In genomic region chr13:38077113-38077512, GRCm38 (mm10) we compare ENCODE assay signal across 13 mouse cellular contexts. TPM values are rescaled to one million over a fixed set of nuclear protein-coding genes. Genes with fewer than 3 reads are reported as not detected.
DNase-seq lines count a peak whose midpoint lies in the region; ATAC-seq and TF ChIP-seq lines count a peak whose summit lies in the region.
"Had no signal": no experiment of that assay in that cellular context is flagged by ENCODE, and none has a peak within 500 bp of the region (broad histone marks: within the 10 kb centered on the region; RNA-seq: fewer than 3 reads in every experiment).

No protein-coding gene starts in this region.

- no peaks in the 10 kb centered on the region for H3K36me3 ChIP-seq in intestine, embryonic 15.5 days
- no peaks in the 10 kb centered on the region for H3K36me3 ChIP-seq in intestine, embryonic 16.5 days (ENCODE audit: control insufficient read depth, insufficient read depth, low read length)
- H3K36me3 ChIP-seq in MEL (ENCODE audit: control insufficient read depth in 1 of 2, insufficient read depth in 2 of 2, low read length in 2 of 2): peaks cover 0 to 6% of the 10 kb centered on the region in 2 experiments; a peak in 2 of 4 replicates
- no peaks in the 10 kb centered on the region for H3K36me3 ChIP-seq in splenic B cell, adult 2 months (ENCODE audit: control insufficient read depth, insufficient read depth, low read length, poor library complexity, severe bottlenecking)
- H3K36me3 ChIP-seq: heart, embryonic 15.5 days had no signal

- TF ChIP-seq EP300 in MEL (IDR thresholded peaks at IDR 0.05; ENCODE audit: low read depth in 1 of 2, low read length in 2 of 2): no peak

- no peak for TF ChIP-seq POLR2A in MEL (IDR thresholded peaks at IDR 0.05; ENCODE audit: control insufficient read depth in 1 of 2, insufficient read depth in 1 of 2, low read depth in 1 of 2, low read length in 2 of 2, poor library complexity in 1 of 2)

- no peak overlapping the region for H3K9ac ChIP-seq in intestine, embryonic 15.5 days
- H3K9ac ChIP-seq in intestine, embryonic 16.5 days (ENCODE audit: low read depth, low read length): no peak overlapping the region
- H3K9ac ChIP-seq in MEL (ENCODE audit: control insufficient read depth, low read depth, low read length, poor library complexity, severe bottlenecking): no peak overlapping the region
- H3K9ac ChIP-seq: heart, embryonic 15.5 days had no signal

- H3K27ac ChIP-seq in intestine, embryonic 15.5 days: no peak overlapping the region
- no peak overlapping the region for H3K27ac ChIP-seq in intestine, embryonic 16.5 days (ENCODE audit: low read length)
- H3K27ac ChIP-seq in MEL (ENCODE audit: control insufficient read depth, low read depth, low read length): no peak overlapping the region
- H3K27ac ChIP-seq: heart, embryonic 15.5 days had no signal

- 25% methylated on average over 11 of the region's 11 CpGs for WGBS in intestine, embryonic 15.5 days
- WGBS in intestine, embryonic 16.5 days: 25% methylated on average over 11 of the region's 11 CpGs

- DNase-seq in MEL (ENCODE audit: low read depth, low spot score): peak; percentile 59
- DNase-seq in splenic B cell, adult 2 months (ENCODE audit: low read depth, low spot score): peak; percentile 15
- DNase-seq in layer of hippocampus, postnatal 14 days (ENCODE audit: low spot score in 2 of 2): no peak
- DNase-seq in adrenal gland, postnatal 10 days: no peak
- DNase-seq: adrenal gland, postnatal 14 days; cerebellum, adult 11 months; kidney, adult 2 months had no signal

- H3K9me3 ChIP-seq in intestine, embryonic 15.5 days: no peaks in the 10 kb centered on the region
- H3K9me3 ChIP-seq in intestine, embryonic 16.5 days (ENCODE audit: control insufficient read depth, low read length): no peaks in the 10 kb centered on the region
- no peaks in the 10 kb centered on the region for H3K9me3 ChIP-seq in MEL (replicated peaks; ENCODE audit: insufficient read depth, low read length)
- H3K9me3 ChIP-seq: heart, embryonic 15.5 days had no signal

- no peaks in the 10 kb centered on the region for H3K27me3 ChIP-seq in intestine, embryonic 15.5 days (replicated peaks)
- H3K27me3 ChIP-seq in intestine, embryonic 16.5 days (replicated peaks; ENCODE audit: control insufficient read depth, insufficient read depth, low read length): no peaks in the 10 kb centered on the region
- peaks cover 0 to 2% of the 10 kb centered on the region in 2 experiments; a peak in 1 of 4 replicates for H3K27me3 ChIP-seq in MEL (ENCODE audit: control insufficient read depth in 1 of 2, insufficient read depth in 2 of 2, low read length in 2 of 2)
- no peaks in the 10 kb centered on the region; the same call in 1 of the 2 replicates for H3K27me3 ChIP-seq in splenic B cell, adult 2 months (ENCODE audit: control insufficient read depth, insufficient read depth, low read length, poor library complexity, severe bottlenecking)
- H3K27me3 ChIP-seq: heart, embryonic 15.5 days had no signal

- ATAC-seq in intestine, embryonic 15.5 days: no peak
- ATAC-seq in intestine, embryonic 16.5 days: no peak
- ATAC-seq in hematopoietic stem cell, adult 5-6 weeks (replicated peaks in 1 of 2; ENCODE audit: insufficient read depth in 1 of 2, low FRiP score in 2 of 2, low TSS enrichment in 1 of 2, low read depth in 1 of 2, poor library complexity in 2 of 2, severe bottlenecking in 2 of 2): peak; percentile 59 to 74; a peak in 3 of 4 replicates
- ATAC-seq in monocyte, adult 5-6 weeks (replicated peaks; ENCODE audit: insufficient number of reproducible peaks, low FRiP score, low TSS enrichment, poor library complexity, severe bottlenecking): no peak

- H3K4me2 ChIP-seq in intestine, embryonic 15.5 days (replicated peaks): 0 out of 2 replicates have a peak overlapping the region, but pooled peaks have one; percentile 9
- no peak overlapping the region for H3K4me2 ChIP-seq in intestine, embryonic 16.5 days (ENCODE audit: low read depth, low read length)
- H3K4me2 ChIP-seq: heart, embryonic 15.5 days had no signal

- H3K79me2 ChIP-seq in MEL (ENCODE audit: control insufficient read depth, insufficient read depth, low read length, poor library complexity): no peaks in the 10 kb centered on the region

- TF ChIP-seq CTCF in MEL (IDR thresholded peaks at IDR 0.05 in 2 of 3, conservative IDR thresholded peaks at IDR 0.05 in 1 of 3; ENCODE audit: control insufficient read depth in 1 of 3, insufficient read depth in 1 of 3, low read depth in 2 of 3, low read length in 3 of 3, poor library complexity in 1 of 3, severe bottlenecking in 1 of 3): no peak

- H3K4me1 ChIP-seq in intestine, embryonic 15.5 days (replicated peaks): peaks cover 15% of the 10 kb centered on the region
- peaks cover 23% of the 10 kb centered on the region for H3K4me1 ChIP-seq in intestine, embryonic 16.5 days (ENCODE audit: control insufficient read depth, insufficient read depth, low read length)
- H3K4me1 ChIP-seq in MEL (ENCODE audit: control insufficient read depth in 1 of 2, insufficient read depth in 2 of 2, low read length in 2 of 2): peaks cover 0 to 12% of the 10 kb centered on the region in 2 experiments; a peak in 2 of 4 replicates

- no peak overlapping the region for H3K4me3 ChIP-seq in intestine, embryonic 15.5 days (replicated peaks)
- H3K4me3 ChIP-seq in intestine, embryonic 16.5 days (ENCODE audit: low read length): no peak overlapping the region
- no peak overlapping the region for H3K4me3 ChIP-seq in MEL (ENCODE audit: control insufficient read depth in 1 of 2, insufficient read depth in 1 of 2, low read depth in 2 of 2, low read length in 2 of 2)
- H3K4me3 ChIP-seq: heart, embryonic 15.5 days; myocyte had no signal

- TF ChIP-seq RAD21 in MEL (IDR thresholded peaks at IDR 0.05; ENCODE audit: low read depth, low read length): no peak

TF ChIP-seq in MEL, 35 proteins besides CTCF, POLR2A, EP300 and RAD21:
- TF ChIP-seq MYC (IDR thresholded peaks at IDR 0.05; ENCODE audit: low read depth, low read length) (no peak), ZC3H11A (IDR thresholded peaks at IDR 0.05; ENCODE audit: low read depth, low read length) (no peak), CHD2 (IDR thresholded peaks at IDR 0.05; ENCODE audit: low read length) (no peak), NELFE (IDR thresholded peaks at IDR 0.05; ENCODE audit: low read depth, low read length) (no peak), MAFK (IDR thresholded peaks at IDR 0.05; ENCODE audit: borderline replicate concordance, low read depth, low read length) (no peak), TCF12 (IDR thresholded peaks at IDR 0.05; ENCODE audit: low read depth, low read length) (no peak), ZMIZ1 (IDR thresholded peaks at IDR 0.05; ENCODE audit: low read depth, low read length) (no peak), KAT2A (conservative IDR thresholded peaks at IDR 0.05; ENCODE audit: low read depth, low read length) (no peak), BHLHE40 (IDR thresholded peaks at IDR 0.05; ENCODE audit: borderline replicate concordance, low read depth, low read length) (no peak), JUND (IDR thresholded peaks at IDR 0.05; ENCODE audit: low read depth, low read length) (no peak), E2F4 (IDR thresholded peaks at IDR 0.05; ENCODE audit: borderline replicate concordance, low read depth, low read length) (no peak), ZNF384 (IDR thresholded peaks at IDR 0.05; ENCODE audit: low read depth, low read length) (no peak), ETS1 (IDR thresholded peaks at IDR 0.05; ENCODE audit: low read depth, low read length) (no peak), HCFC1 (IDR thresholded peaks at IDR 0.05; ENCODE audit: low read depth, low read length) (no peak), MAX (IDR thresholded peaks at IDR 0.05; ENCODE audit: low read length) (no peak), SIN3A (IDR thresholded peaks at IDR 0.05; ENCODE audit: low read length) (no peak), RCOR1 (IDR thresholded peaks at IDR 0.05; ENCODE audit: low read depth, low read length) (no peak), TBP (IDR thresholded peaks at IDR 0.05; ENCODE audit: low read depth, low read length) (no peak), MYB (IDR thresholded peaks at IDR 0.05; ENCODE audit: low read depth, low read length) (no peak)

RNA-seq across cellular contexts. Expression of gene Cage1, which starts 40.2 kb away (rescaled TPM):
- 0.62 and 0.89 TPM in 2 replicates for polyA plus RNA-seq in intestine, embryonic 15.5 days (2015; fragmentation: Nextera tagmentation; extraction: Ambion mirVana)
- 0.89 and 0.93 TPM in 2 replicates for polyA plus RNA-seq in intestine, embryonic 16.5 days (2015; fragmentation: Nextera tagmentation; extraction: Ambion mirVana)
- total RNA-seq in MEL (2012; rRNA removed): 1.0 and 1.1 TPM in 2 replicates
- polyA plus RNA-seq in MEL (2012; ENCODE audit: insufficient read depth in 1 of 2, insufficient read length in 2 of 2, low read depth in 1 of 2, low replicate concordance in 2 of 2, missing spikeins in 1 of 2): under 1 TPM in 1 of 2 experiments, not detected in 1; 0.78 TPM
- total RNA-seq in hematopoietic stem cell, adult 5-6 weeks (2017): 2.7 and 4.6 TPM in 2 replicates
- 0.85 to 1.9 TPM (median 1.0 TPM) in 3 replicates for total RNA-seq in monocyte, adult 5-6 weeks (2017)
- 1 to 10 TPM; 3.1 to 3.2 TPM for total RNA-seq in layer of hippocampus, postnatal 14 days (2021)
- 1 to 10 TPM; 3.5 to 6.2 TPM for total RNA-seq in adrenal gland, postnatal 10 days (2021)

RNA-seq across cellular contexts. Expression of gene Riok1, which starts 40.3 kb away (rescaled TPM):
- 40.1 and 45.9 TPM in 2 replicates for polyA plus RNA-seq in intestine, embryonic 15.5 days (2015; fragmentation: Nextera tagmentation; extraction: Ambion mirVana)
- polyA plus RNA-seq in intestine, embryonic 16.5 days (2015; fragmentation: Nextera tagmentation; extraction: Ambion mirVana): 33.3 and 37.7 TPM in 2 replicates
- 37.6 and 43.7 TPM in 2 replicates for total RNA-seq in MEL (2012; rRNA removed)
- polyA plus RNA-seq in MEL (2012; ENCODE audit: insufficient read depth in 1 of 2, insufficient read length in 2 of 2, low read depth in 1 of 2, low replicate concordance in 2 of 2, missing spikeins in 1 of 2): 10 to 100 TPM in 1 of 2 experiments, not detected in 1; 40.5 TPM
- 187 and 196 TPM in 2 replicates for total RNA-seq in hematopoietic stem cell, adult 5-6 weeks (2017)
- total RNA-seq in monocyte, adult 5-6 weeks (2017): 161 to 230 TPM (median 187 TPM) in 3 replicates
- 10 to 100 TPM; 21.0 to 29.2 TPM for total RNA-seq in layer of hippocampus, postnatal 14 days (2021)
- total RNA-seq in adrenal gland, postnatal 10 days (2021): 10 to 100 TPM; 31.2 to 31.4 TPM

Comparison
In these comparisons a context has a peak if more than half of its experiments do, and no peak if none do; other contexts are left out.
1. ATAC-seq: peak in hematopoietic stem cell, adult 5-6 weeks (2 of 2); none in intestine, embryonic 15.5 days (single experiment), intestine, embryonic 16.5 days (single experiment) and monocyte, adult 5-6 weeks (single experiment).
2. DNase-seq: peak in MEL (single experiment) and splenic B cell, adult 2 months (single experiment); none in layer of hippocampus, postnatal 14 days (0 of 2) and adrenal gland, postnatal 10 days (single experiment).